Mouse (Mus musculus) lung, postnatal 36 days (tissue): ENCODE data around the gene Kcnk2.
"Not testable (repeated sequence)": the region's sequence is repeated elsewhere in the genome, so short reads cannot be mapped to it uniquely, and the experiment has no call there.

Experiments
- DNase-seq: peaks from one replicate; pipeline ENCODE4 v3.0.0; 2022; ENCODE audit warnings: mixed read lengths

Gene Kcnk2

DNA sequence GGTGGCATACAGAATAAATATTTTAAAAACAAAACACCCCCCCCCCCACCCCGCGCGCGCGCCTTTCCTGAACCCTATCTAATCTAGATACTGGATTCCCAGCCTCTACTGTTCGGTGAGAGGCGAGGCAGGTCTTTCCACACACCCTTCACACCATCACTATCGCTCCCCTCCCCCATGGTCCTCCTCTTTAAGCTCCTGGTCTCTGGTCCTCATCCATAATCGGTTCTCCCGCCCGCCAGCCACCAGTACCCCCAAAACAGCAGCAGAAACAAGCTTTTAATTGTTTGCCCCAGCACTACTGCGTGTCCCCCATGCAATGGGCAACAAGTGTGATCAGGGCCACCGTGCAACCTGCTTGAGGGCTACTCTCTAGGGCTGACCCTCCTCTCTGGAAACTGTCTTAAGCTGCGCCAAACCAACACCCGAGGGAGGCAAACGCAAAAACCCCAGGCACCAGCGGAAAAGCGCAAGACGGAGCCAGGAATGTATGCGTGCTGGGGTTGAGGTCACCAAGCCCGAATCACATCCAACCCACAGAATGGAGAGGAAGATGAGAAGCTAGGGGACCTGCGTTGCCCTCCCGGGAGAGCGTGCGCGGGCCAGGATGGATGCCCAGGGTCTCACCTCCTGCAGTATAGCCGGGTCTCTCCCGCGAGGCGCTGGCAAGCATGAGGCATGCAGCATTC is 59.5 kb downstream of the Kcnk2 start:
- DNase-seq: peak; percentile 26

DNA sequence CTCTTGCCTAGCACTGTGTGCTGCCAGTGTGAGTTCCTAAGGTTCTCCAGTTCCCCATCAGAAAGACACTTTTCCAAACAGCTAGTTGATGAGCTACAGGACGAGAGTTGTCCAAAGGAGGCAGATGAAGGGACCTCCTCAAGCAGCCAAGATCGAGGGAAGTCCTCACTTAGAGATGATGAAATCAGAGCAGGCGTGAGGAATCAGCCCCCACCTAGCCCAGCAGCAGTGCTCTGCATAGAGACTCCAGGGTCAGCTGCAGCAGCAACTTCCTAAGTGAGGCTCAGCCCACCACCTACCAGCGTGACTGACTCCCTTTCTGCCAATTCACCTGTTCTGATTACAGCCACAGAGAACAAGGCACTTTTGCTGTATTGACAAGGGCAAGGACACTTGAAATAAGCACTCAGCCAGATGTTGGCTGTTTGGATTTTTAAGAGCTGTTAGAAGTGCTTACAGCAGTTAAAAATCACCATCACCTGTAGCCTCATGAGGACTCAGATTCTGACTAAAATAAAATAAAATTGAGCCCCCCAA is 60.6 kb downstream of the Kcnk2 start:
- peak; percentile 54 for DNase-seq

DNA sequence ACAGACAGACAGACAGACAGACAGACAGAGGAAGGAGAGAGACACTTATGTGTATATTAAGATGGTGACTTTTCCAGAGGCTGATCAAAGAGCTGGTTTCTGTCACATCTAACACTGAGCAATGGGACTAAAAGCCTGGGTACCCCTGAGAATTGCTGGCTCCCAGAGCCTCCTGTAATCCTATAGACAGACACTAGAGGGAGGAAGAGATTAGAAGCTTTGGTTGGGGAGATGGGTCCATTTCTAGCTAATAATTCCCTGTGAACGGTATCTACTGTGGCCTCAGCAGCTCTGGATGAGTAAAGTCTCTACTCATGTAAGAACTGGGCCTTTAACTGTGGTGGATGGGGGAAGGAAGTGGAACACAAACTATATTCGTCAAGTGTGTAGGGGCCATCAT is 86.2 kb downstream of the Kcnk2 start:
- DNase-seq: peak; percentile 15

DNA sequence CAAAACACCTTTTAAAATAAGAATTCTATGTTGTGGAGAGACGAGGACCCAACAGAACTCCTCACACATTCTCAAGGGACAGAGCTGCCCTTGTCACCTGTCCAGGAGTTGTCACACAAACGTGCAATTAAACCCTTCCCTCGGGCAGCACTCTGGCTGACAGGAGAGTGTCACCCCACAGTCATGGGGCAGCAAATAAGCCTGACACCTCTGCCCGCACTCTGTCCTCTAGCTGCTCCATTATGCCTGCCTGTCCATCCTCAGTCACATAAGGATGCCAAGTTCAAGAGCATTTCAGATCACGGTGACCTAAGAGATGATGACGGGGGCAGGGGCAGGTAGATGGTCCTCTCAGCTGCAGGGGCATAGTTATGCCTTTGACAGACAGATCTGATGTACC is 87.6 kb downstream of the Kcnk2 start:
- no peak for DNase-seq

DNA sequence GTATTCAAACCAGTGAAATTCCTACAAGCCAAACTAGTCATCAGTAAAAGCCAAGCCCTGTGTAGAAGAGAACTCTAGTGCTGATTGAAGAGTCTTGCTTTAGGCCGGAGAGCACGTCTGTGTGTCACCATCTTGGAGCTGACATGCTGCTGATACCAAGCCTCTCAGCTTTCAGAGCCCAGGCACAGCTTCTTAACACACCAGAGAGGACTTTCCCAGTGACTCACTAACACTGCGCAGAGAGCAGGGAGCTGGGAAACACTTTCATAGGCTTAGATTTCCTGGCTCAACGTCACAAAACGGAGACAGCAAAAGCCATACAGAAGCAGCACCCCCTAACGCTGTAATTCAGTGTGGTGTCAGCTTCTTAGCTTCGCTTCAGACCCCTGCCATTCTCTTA is 88.3 kb downstream of the Kcnk2 start:
- DNase-seq: no peak

GRCm38 (mm10) chr1:189310145-189310544 is 91.9 kb downstream of the Kcnk2 start:
- peak; percentile 78 for DNase-seq

GRCm38 (mm10) chr1:189304988-189305522 is 97.0 kb downstream of the Kcnk2 start:
- no peak for DNase-seq

DNA sequence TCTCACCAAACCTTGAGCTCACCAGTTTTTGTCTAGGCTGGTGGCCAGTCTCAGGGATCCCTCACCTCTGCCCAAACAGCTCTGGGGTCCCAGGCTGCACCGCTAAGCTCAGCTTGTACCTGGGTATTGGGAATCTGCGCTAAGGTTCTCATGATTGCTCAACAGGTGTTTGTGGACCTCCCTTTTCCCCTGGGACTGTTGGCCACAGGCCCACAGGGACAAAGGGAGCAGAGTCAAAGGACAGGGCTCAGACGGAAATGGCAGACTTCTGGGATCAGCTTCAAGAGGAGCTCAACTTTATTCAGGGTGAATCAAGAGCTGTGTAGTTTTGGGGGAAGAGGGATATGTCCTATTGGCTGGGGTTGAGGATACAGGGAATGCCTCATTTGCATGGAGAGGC is 99.1 kb downstream of the Kcnk2 start:
- no peak for DNase-seq

DNA sequence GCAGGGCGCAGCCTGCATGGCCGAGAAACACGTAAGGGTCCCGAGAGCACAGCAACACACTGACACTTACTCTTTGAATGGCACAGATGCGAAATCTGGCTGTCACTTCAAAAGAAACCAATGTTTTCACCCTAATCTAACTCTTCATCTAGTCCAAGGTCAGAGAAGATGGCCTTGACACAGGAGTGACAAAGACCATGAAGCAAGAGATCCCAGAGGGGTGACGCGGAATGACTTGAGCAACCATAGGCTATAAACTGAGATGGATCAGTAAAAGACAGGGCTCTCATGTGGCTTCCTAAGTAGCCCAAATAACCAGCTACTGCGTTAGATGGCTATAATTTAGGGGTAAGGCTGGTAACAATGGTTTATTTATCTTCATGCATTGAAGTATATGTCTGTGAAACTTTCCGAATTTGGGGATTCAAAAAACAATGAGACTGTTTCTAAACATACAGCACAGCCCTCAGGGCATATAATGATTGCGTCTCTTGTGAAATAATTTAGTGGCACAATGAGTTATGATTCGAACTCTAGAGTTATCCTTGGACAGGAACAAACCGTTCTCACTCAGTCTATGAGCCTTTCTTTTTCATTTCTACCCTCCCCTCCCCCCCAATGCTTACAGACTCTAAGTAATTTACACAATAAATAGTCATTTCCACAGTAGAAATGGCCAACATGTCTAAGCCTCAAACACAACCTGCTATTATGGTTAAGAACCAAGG is 108.2 kb downstream of the Kcnk2 start:
- DNase-seq: no peak

DNA sequence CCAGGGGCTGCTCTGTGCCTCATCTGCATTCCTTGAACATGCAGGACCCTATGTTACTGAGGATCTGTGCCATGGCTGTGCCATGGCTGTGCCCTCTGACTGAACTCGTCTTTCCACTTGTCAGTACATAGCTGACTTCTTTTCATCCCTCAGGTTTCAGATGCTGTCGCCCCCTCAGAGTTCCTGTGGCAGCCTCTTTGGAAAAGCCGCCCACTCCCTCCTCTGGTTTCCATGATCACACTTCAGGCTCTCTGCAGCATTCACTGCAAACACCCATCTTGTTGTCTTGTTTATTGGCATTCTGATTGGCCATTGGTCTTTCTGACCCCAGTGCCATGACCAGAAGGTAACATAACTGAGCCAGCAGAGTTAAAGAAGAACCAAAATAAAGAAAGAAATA is 111.2 kb downstream of the Kcnk2 start:
- no peak for DNase-seq

GRCm38 (mm10) chr1:189288948-189289347 is 113.1 kb downstream of the Kcnk2 start:
- no peak for DNase-seq

DNA sequence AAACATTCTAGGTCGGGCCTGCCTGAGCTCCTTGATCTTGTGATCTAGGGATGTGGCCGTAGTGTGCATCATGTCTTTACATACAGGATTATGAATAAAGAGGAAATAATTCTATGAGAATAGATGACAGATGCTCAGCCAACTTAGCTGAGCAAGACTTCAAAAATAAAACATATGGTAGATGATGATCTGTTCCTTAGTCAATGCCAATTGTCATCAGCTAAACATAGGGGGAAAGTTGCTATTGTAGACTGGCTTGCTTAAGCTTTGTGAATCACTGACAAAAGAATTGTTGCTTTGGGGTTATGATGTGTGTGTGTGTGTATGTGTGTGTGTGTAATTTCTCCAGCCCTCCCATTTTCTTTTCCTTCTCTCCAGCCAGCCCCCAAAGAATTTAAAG is 129.8 kb downstream of the Kcnk2 start:
- no peak for DNase-seq

GRCm38 (mm10) chr1:189253631-189254030 is 148.4 kb downstream of the Kcnk2 start:
- no peak for DNase-seq

DNA sequence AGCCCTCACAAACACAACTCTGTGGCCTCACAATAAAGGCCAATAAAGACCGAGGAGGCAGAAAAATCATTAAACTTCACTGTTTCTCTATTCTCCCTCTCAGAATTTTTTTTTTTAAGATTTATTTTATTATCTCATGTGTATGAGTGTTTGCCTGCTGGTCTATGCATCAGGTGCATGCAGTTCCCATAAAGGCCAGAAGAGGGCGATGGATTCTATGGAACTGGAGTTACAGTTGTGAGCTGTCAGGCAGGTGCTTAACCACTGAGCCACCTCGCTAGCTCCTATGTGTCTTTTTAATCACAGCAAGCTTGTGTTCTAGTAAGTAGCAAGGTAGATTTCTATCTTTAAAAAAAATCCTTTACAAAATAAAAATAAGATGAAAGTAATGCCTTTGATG is 148.9 kb downstream of the Kcnk2 start:
- DNase-seq: peak; percentile 8

GRCm38 (mm10) chr1:189243206-189243605 is 158.9 kb downstream of the Kcnk2 start:
- not testable (repeated sequence) for DNase-seq

- DNase-seq: no peak
These were observed 166.8 kb downstream of the Kcnk2 start for GRCm38 (mm10) chr1:189235261-189235660.

- peak; percentile 3 for DNase-seq
These were observed 169.2 kb downstream of the Kcnk2 start for GRCm38 (mm10) chr1:189232829-189233228.

- DNase-seq: no peak
These were observed 173.6 kb downstream of the Kcnk2 start for GRCm38 (mm10) chr1:189228222-189229084.

GRCm38 (mm10) chr1:189227479-189227878 is 174.6 kb downstream of the Kcnk2 start:
- no peak for DNase-seq

- no peak for DNase-seq
These were observed 183.0 kb downstream of the Kcnk2 start for GRCm38 (mm10) chr1:189219051-189219450.

GRCm38 (mm10) chr1:189217751-189218564 is 184.1 kb downstream of the Kcnk2 start:
- DNase-seq: no peak

DNA sequence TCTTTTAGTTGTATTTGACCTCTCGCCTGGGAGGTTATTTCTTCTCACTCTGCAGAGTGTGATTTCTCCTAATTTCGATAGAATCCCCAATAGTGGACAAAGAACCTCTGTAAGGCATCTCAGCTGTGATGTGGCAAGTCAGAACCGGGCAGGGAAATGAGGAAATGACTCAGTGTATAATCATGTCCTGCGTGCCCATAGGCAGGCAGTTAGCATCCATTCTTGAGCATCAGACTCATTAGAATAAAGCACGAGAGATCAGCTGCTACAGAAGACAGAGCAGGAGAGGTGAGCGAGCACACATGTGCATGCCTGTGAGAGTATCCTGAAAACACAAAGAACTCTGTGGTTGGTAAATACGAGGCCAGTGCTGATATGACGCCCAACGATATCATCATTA is 186.9 kb downstream of the Kcnk2 start:
- DNase-seq: no peak
